Mouse (Mus musculus) hindbrain, postnatal 0 days (tissue): ENCODE results near the gene Slc22a23. TPM values are rescaled to one million over a fixed set of nuclear protein-coding genes. Genes with fewer than 3 reads are reported as not detected.

Experiments
- ATAC-seq: fragments of 200-750 bp; cut with Nextera tagmentation; 2 replicates; pipeline ENCODE4 v1.8.0; 2017; ENCODE audit warnings: mild to moderate bottlenecking, moderate TSS enrichment, moderate library complexity
- DNase-seq: peaks from one replicate; pipeline ENCODE4 v3.0.0-alpha.2; 2015; ENCODE audit warnings: low spot score
- H3K27ac ChIP-seq: fragments of 300-500 bp; sonication (generic); 2 replicates; pipeline ENCODE4 v1.5.1; 2014; ENCODE audit warnings: mild to moderate bottlenecking
- H3K27me3 ChIP-seq: fragments of 300-500 bp; sonication (generic); 2 replicates; pipeline ENCODE4 v1.6.1; 2014; ENCODE audit warnings: low read length, mixed read lengths; ENCODE audit not compliant: insufficient read depth
- H3K36me3 ChIP-seq: fragments of 300-500 bp; sonication (generic); 2 replicates; pipeline ENCODE4 v1.6.1; 2014; ENCODE audit warnings: low read length, mixed read lengths; ENCODE audit not compliant: insufficient read depth
- H3K4me1 ChIP-seq: fragments of 300-500 bp; sonication (generic); 2 replicates; pipeline ENCODE4 v1.6.1; 2014; ENCODE audit warnings: antibody characterized with exemption, low read length, mixed read lengths; ENCODE audit not compliant: insufficient read depth
- H3K4me2 ChIP-seq: fragments of 300-500 bp; sonication (generic); 2 replicates; pipeline ENCODE4 v1.6.1; 2014; ENCODE audit warnings: low read depth, mild to moderate bottlenecking, low read length, moderate library complexity, mixed read lengths
- H3K4me3 ChIP-seq: fragments of 300-500 bp; sonication (generic); 2 replicates; pipeline ENCODE4 v1.5.1; 2014; ENCODE audit warnings: low read length
- H3K9ac ChIP-seq: fragments of 300-500 bp; sonication (generic); replicated peaks from 2 replicates; pipeline ENCODE4 v1.6.1; 2014; ENCODE audit warnings: mild to moderate bottlenecking, low read length, moderate library complexity, mixed read lengths
- H3K9me3 ChIP-seq: fragments of 300-500 bp; sonication (generic); 2 replicates; pipeline ENCODE4 v1.6.1; 2016; ENCODE audit warnings: low read length, mixed read lengths
- CTCF ChIP-seq: IDR thresholded peaks from 2 replicates; pipeline ENCODE4 v1.5.1; 2016; ENCODE audit warnings: antibody characterized with exemption, control low read depth, low read depth
- WGBS: fragments of 180-500 bp; shearing (Covaris S2); extraction: QIAGEN DNeasy Blood & Tissue Kit; methylation state at CpG from one replicate; pipeline ENCODE4 v1.1.7; 2014; 5-methylcytosine and 5-hydroxymethylcytosine counted together
- polyA plus RNA-seq: library from polyadenylated mRNA; unstranded; fragments of >200 nt; fragmentation: Nextera tagmentation; extraction: Ambion mirVana; gene quantifications from 2 replicates; pipeline ENCODE4 v1.2.1, GENCODE M21; 2015
- total RNA-seq: library from RNA; depleted of rRNA; stranded (reverse); fragments of >200 nt; gene quantifications from 2 replicates; pipeline ENCODE4 v1.2.3, GENCODE M21; 2014

Slc22a23 gene
- total and polyA plus RNA-seq, 2 experiments from 2014 or later = 12.9 to 136 TPM

DNA sequence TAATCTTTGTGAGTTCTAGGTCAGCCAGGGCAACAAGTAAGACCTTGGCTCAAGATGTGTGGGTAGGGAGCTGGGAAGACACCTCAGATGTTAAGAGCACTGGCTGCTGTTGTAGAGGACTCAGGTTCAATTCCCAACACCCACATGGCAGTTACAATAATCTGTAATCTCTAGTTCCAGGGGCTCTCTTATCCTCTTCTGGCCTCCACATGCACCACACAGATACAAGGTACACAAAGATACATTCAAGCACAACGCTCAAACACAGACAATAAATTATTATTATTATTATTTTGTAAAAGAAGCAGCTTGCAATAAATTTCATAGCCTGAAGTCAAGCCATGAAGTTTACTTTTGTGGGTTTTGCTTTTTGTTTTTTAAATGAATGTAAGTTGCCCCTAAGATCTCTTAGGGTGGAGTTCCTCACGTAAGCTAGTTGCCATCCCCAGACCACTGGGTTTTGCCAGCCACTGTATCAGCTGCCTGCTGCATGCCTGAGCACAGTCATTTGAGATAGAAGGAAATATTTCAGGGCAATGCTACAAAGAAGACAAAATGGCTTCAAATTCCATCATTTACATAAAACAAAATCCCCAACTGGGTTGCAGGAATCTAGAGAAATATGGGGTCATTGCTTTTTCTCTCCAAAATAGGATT lies 32.5 kb downstream of the Slc22a23 start:
- WGBS = 92% methylated on average over 2 of the region's 2 CpGs

DNA sequence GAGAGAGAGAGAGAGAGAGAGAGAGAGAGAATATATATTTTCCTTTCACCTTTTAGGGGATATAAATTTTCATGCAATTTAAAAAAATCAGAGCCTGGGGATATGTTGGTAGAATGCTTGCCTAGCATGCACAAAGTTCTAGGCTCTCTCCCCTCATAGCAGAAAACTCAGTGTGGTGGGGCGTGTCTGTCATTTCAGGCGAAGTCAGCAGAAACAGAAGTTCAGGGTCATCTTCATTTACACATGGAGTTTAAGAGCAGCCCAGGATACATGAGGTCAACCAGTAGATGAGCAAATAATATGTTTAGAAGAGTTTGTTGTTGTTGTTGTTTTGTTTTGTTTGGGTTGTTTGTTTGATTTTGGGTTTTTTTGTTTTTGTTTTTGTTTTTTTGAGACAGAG lies 33.4 kb downstream of the Slc22a23 start:
- DNase-seq (no peak), ATAC-seq (no peak)
- Histone ChIP-seq H3K36me3 (no peaks in the 10 kb centered on the region), H3K27me3 (no peaks in the 10 kb centered on the region), H3K4me3 (no peak overlapping the region), H3K9ac (no peak overlapping the region), H3K27ac (no peak overlapping the region), H3K4me1 (no peaks in the 10 kb centered on the region), H3K9me3 (no peaks in the 10 kb centered on the region), H3K4me2 (no peak overlapping the region)
- 85% methylated on average over 2 of the region's 2 CpGs for WGBS
- TF ChIP-seq CTCF = no peak

More for the DNA sequence above, 32.5 kb downstream of the Slc22a23 start:
- H3K27ac ChIP-seq = no peak overlapping the region
- H3K27me3 ChIP-seq = no peaks in the 10 kb centered on the region
- H3K4me2 ChIP-seq = no peak overlapping the region
- H3K4me3 ChIP-seq = no peak overlapping the region
- no peaks in the 10 kb centered on the region for H3K9me3 ChIP-seq
- ATAC-seq (no peak), DNase-seq (no peak)
- no peak for TF ChIP-seq CTCF
- H3K4me1 ChIP-seq = no peaks in the 10 kb centered on the region
- H3K36me3 ChIP-seq = no peaks in the 10 kb centered on the region
- H3K9ac ChIP-seq = no peak overlapping the region

DNA sequence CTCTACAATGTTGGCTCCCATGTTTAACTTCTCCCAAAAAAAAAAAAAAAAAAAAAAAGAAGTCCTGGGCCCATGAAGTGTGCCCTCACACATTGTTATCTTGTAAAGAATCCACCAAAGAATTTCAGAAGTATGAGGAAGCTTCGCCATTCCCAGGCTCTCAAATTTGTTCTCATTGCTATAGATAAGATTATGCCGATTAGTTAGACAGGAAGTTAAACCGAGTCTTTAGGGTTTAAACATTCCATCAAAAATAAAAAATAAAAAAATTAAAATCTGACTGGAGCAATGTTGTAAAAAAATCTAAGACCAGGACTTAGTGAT lies 36.4 kb downstream of the Slc22a23 start:
- 91% methylated on average over 3 of the region's 3 CpGs for WGBS
- no peaks in the 10 kb centered on the region for H3K27me3 ChIP-seq
- H3K36me3 ChIP-seq = no peaks in the 10 kb centered on the region
- H3K9me3 ChIP-seq = no peaks in the 10 kb centered on the region
- H3K4me2 ChIP-seq = no peak overlapping the region
- H3K9ac ChIP-seq = no peak overlapping the region
- no peak overlapping the region for H3K27ac ChIP-seq
- no peaks in the 10 kb centered on the region for H3K4me1 ChIP-seq
- no peak for TF ChIP-seq CTCF
- no peak overlapping the region for H3K4me3 ChIP-seq
- no peak for DNase-seq
- ATAC-seq = no peak

GRCm38 (mm10) chr13:34307696-34308603 lies 37.0 kb downstream of the Slc22a23 start:
- Histone ChIP-seq H3K27me3 (no peaks in the 10 kb centered on the region), H3K36me3 (no peaks in the 10 kb centered on the region), H3K9me3 (no peaks in the 10 kb centered on the region), H3K4me1 (no peaks in the 10 kb centered on the region), H3K27ac (no peak overlapping the region), H3K9ac (no peak overlapping the region), H3K4me2 (no peak overlapping the region), H3K4me3 (no peak overlapping the region)
- WGBS = 61% methylated on average over 7 of the region's 7 CpGs
- ATAC-seq (no peak), DNase-seq (no peak)
- no peak for TF ChIP-seq CTCF

DNA sequence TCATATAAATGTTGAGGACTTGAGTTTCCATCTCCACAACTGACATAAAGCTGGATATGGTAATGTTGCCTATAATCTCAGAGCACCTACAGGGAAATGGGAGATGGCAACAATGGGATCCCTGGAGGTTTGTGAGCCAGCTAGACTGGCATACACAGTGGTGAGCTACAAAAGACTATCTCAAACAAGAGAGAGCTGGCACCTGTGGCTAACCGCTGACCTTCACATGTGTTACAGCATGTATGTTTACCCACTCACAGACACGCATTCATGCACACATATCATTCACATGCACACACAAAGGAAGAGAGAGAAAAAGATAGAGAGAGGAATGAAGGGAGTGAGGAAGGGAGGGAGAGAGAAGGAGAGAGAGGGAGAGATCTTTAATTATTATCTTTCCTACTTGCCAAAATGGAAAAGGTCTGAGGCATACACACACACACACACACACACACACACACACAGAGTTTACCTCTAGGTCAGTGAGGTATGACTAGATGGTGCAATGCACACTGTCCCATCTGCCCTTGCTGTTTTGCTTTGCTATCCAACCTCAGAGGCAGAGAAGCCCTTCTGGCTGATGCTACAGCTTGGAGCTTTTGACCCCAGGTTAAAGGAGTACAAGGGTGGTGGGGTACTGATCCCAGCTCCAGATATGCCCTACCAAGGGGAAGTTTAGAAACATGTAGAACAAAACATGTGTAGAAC lies 38.9 kb downstream of the Slc22a23 start:
- H3K36me3 ChIP-seq = no peaks in the 10 kb centered on the region
- no peak for TF ChIP-seq CTCF

GRCm38 (mm10) chr13:34304896-34305295 lies 40.1 kb downstream of the Slc22a23 start:
- H3K4me1 ChIP-seq = no peaks in the 10 kb centered on the region
- H3K9ac ChIP-seq = no peak overlapping the region
- DNase-seq (no peak), ATAC-seq (no peak)
- no peaks in the 10 kb centered on the region for H3K27me3 ChIP-seq
- no peak for TF ChIP-seq CTCF
- no peak overlapping the region for H3K27ac ChIP-seq
- no peak overlapping the region for H3K4me2 ChIP-seq
- H3K4me3 ChIP-seq = no peak overlapping the region
- H3K36me3 ChIP-seq = no peaks in the 10 kb centered on the region
- WGBS = 91% methylated on average over 3 of the region's 3 CpGs
- no peaks in the 10 kb centered on the region for H3K9me3 ChIP-seq

More for the DNA sequence above, 38.9 kb downstream of the Slc22a23 start:
- H3K27ac ChIP-seq = no peak overlapping the region
- WGBS = 93% methylated on average over 2 of the region's 2 CpGs
- ATAC-seq (no peak), DNase-seq (no peak)
- no peaks in the 10 kb centered on the region for H3K9me3 ChIP-seq
- no peak overlapping the region for H3K4me3 ChIP-seq
- no peaks in the 10 kb centered on the region for H3K27me3 ChIP-seq
- no peak overlapping the region for H3K9ac ChIP-seq
- no peak overlapping the region for H3K4me2 ChIP-seq
- H3K4me1 ChIP-seq = no peaks in the 10 kb centered on the region
